7 mouse cellular contexts compared by ENCODE assay signal in genomic region chr2:128697566-128697965, GRCm38 (mm10). TPM values are rescaled to one million over a fixed set of nuclear protein-coding genes. Genes with fewer than 3 reads are reported as not detected.
DNase-seq lines count a peak whose midpoint lies in the region; ATAC-seq and TF ChIP-seq lines count a peak whose summit lies in the region.

No protein-coding gene starts in this region.

- H3K9me3 ChIP-seq in liver, embryonic 16.5 days (replicated peaks; ENCODE audit: control insufficient read depth, low read length) = no peaks in the 10 kb centered on the region
- no peaks in the 10 kb centered on the region for H3K9me3 ChIP-seq in liver, postnatal 0 days (ENCODE audit: low read length)
- H3K9me3 ChIP-seq in forebrain, embryonic 15.5 days = no peaks in the 10 kb centered on the region
- no peaks in the 10 kb centered on the region for H3K9me3 ChIP-seq in limb, embryonic 12.5 days
- H3K9me3 ChIP-seq in stomach, embryonic 15.5 days = no peaks in the 10 kb centered on the region

- no peak overlapping the region for H3K4me3 ChIP-seq in liver, embryonic 16.5 days (ENCODE audit: low read depth, low read length)
- no peak overlapping the region for H3K4me3 ChIP-seq in liver, postnatal 0 days (ENCODE audit: low read depth, low read length)
- H3K4me3 ChIP-seq in forebrain, embryonic 15.5 days = no peak overlapping the region
- H3K4me3 ChIP-seq in limb, embryonic 12.5 days (replicated peaks) = 0 out of 2 replicates have a peak overlapping the region, but pooled peaks have one; percentile 82
- peak overlapping the region; percentile 75 for H3K4me3 ChIP-seq in stomach, embryonic 15.5 days (replicated peaks)

- peak overlapping the region; percentile 57; the same call in 1 of the 2 replicates for H3K4me2 ChIP-seq in liver, embryonic 16.5 days (ENCODE audit: low read depth, low read length)
- no peak overlapping the region for H3K4me2 ChIP-seq in liver, postnatal 0 days (ENCODE audit: low read depth, low read length)
- H3K4me2 ChIP-seq in forebrain, embryonic 15.5 days (replicated peaks) = no peak overlapping the region; the same call in 1 of the 2 replicates
- peak overlapping the region; percentile 64 for H3K4me2 ChIP-seq in limb, embryonic 12.5 days
- peak overlapping the region; percentile 80 for H3K4me2 ChIP-seq in stomach, embryonic 15.5 days

- no peak overlapping the region for H3K27ac ChIP-seq in liver, embryonic 16.5 days (ENCODE audit: low read length)
- H3K27ac ChIP-seq in liver, postnatal 0 days (ENCODE audit: low read depth) = no peak overlapping the region
- no peak overlapping the region for H3K27ac ChIP-seq in forebrain, embryonic 15.5 days (replicated peaks)
- H3K27ac ChIP-seq in limb, embryonic 12.5 days = peak overlapping the region; percentile 98; the same call in 1 of the 2 replicates
- peak overlapping the region; percentile 93; the same call in 1 of the 2 replicates for H3K27ac ChIP-seq in stomach, embryonic 15.5 days

- no peak for TF ChIP-seq EP300 in liver, postnatal 0 days (IDR thresholded peaks at IDR 0.05; ENCODE audit: low read depth)

- no peak for TF ChIP-seq CTCF in liver, postnatal 0 days (IDR thresholded peaks at IDR 0.05; ENCODE audit: low read depth)

- no peak for ATAC-seq in liver, embryonic 16.5 days (ENCODE audit: low read depth)
- no peak for ATAC-seq in liver, postnatal 0 days
- ATAC-seq in forebrain, embryonic 15.5 days (replicated peaks) = no peak
- ATAC-seq in limb, embryonic 12.5 days (ENCODE audit: insufficient number of reproducible peaks, insufficient read depth, low FRiP score, low TSS enrichment, low read depth) = no peak
- no peak for ATAC-seq in stomach, embryonic 15.5 days (ENCODE audit: insufficient read depth, low FRiP score, low read depth)

- H3K4me1 ChIP-seq in liver, embryonic 16.5 days (ENCODE audit: control insufficient read depth, low read depth, low read length) = no peaks in the 10 kb centered on the region; the same call in 1 of the 2 replicates
- 0 out of 2 replicates have a peak, but pooled peaks cover 2% of the 10 kb centered on the region for H3K4me1 ChIP-seq in liver, postnatal 0 days (ENCODE audit: insufficient read depth)
- H3K4me1 ChIP-seq in forebrain, embryonic 15.5 days = peaks cover 23% of the 10 kb centered on the region
- peaks cover 18% of the 10 kb centered on the region for H3K4me1 ChIP-seq in limb, embryonic 12.5 days (replicated peaks)
- H3K4me1 ChIP-seq in stomach, embryonic 15.5 days = no peaks in the 10 kb centered on the region; the same call in 1 of the 2 replicates

- H3K9ac ChIP-seq in liver, embryonic 16.5 days (ENCODE audit: low read depth, low read length) = no peak overlapping the region
- H3K9ac ChIP-seq in liver, postnatal 0 days (replicated peaks) = no peak overlapping the region
- 0 out of 2 replicates have a peak overlapping the region, but pooled peaks have one; percentile 45 for H3K9ac ChIP-seq in forebrain, embryonic 15.5 days (replicated peaks)
- H3K9ac ChIP-seq in limb, embryonic 12.5 days (replicated peaks) = peak overlapping the region; percentile 27; the same call in 1 of the 2 replicates
- H3K9ac ChIP-seq in stomach, embryonic 15.5 days = no peak overlapping the region

- no peaks in the 10 kb centered on the region for H3K36me3 ChIP-seq in liver, embryonic 16.5 days (ENCODE audit: control insufficient read depth, insufficient read depth)
- H3K36me3 ChIP-seq in liver, postnatal 0 days (replicated peaks; ENCODE audit: insufficient read depth, low read length) = no peaks in the 10 kb centered on the region
- no peaks in the 10 kb centered on the region for H3K36me3 ChIP-seq in forebrain, embryonic 15.5 days
- H3K36me3 ChIP-seq in limb, embryonic 12.5 days = peaks cover 12% of the 10 kb centered on the region; the same call in 1 of the 2 replicates
- no peaks in the 10 kb centered on the region for H3K36me3 ChIP-seq in stomach, embryonic 15.5 days

- no peak for DNase-seq in liver, postnatal 0 days
- DNase-seq in testis, postnatal 14 days (ENCODE audit: low spot score) = no peak
- no peak for DNase-seq in cerebellum, postnatal 10 days

- 32% methylated on average over 5 of the region's 5 CpGs for WGBS in liver, embryonic 16.5 days (ENCODE audit: insufficient replicate concordance)
- 48% methylated on average over 5 of the region's 5 CpGs for WGBS in liver, postnatal 0 days (ENCODE audit: insufficient replicate concordance)
- WGBS in forebrain, embryonic 15.5 days = 58% methylated on average over 5 of the region's 5 CpGs
- WGBS in limb, embryonic 12.5 days = 54% methylated on average over 5 of the region's 5 CpGs
- 41% methylated on average over 5 of the region's 5 CpGs for WGBS in stomach, embryonic 15.5 days

- H3K27me3 ChIP-seq in liver, embryonic 16.5 days (ENCODE audit: control insufficient read depth, insufficient read depth, low read depth, low read length) = peaks cover 24% of the 10 kb centered on the region
- H3K27me3 ChIP-seq in liver, postnatal 0 days (ENCODE audit: insufficient read depth, low read length) = peaks cover 9% of the 10 kb centered on the region; the same call in 1 of the 2 replicates
- peaks cover 17% of the 10 kb centered on the region; the same call in 1 of the 2 replicates for H3K27me3 ChIP-seq in forebrain, embryonic 15.5 days
- H3K27me3 ChIP-seq in limb, embryonic 12.5 days = no peaks in the 10 kb centered on the region
- H3K27me3 ChIP-seq in stomach, embryonic 15.5 days (replicated peaks) = no peaks in the 10 kb centered on the region

RNA-seq across cellular contexts. Expression of gene Mertk, which starts 1.2 kb away (rescaled TPM):
- 6.4 and 7.4 TPM in 2 replicates for polyA plus RNA-seq in liver, embryonic 16.5 days (2015; fragmentation: Nextera tagmentation; extraction: Ambion mirVana)
- 5.2 and 6.1 TPM in 2 replicates for polyA plus RNA-seq in liver, postnatal 0 days (2015; fragmentation: Nextera tagmentation; extraction: Ambion mirVana)
- 0.65 and 0.91 TPM in 2 replicates for polyA plus RNA-seq in forebrain, embryonic 15.5 days (2015; fragmentation: Nextera tagmentation; extraction: Ambion mirVana)
- polyA plus RNA-seq in limb, embryonic 12.5 days (2016; fragmentation: Nextera tagmentation; extraction: Ambion mirVana) = 20.0 and 21.0 TPM in 2 replicates
- polyA plus RNA-seq in stomach, embryonic 15.5 days (2015; fragmentation: Nextera tagmentation; extraction: Ambion mirVana) = 6.4 TPM in 2 replicates

RNA-seq across cellular contexts. Expression of gene Anapc1, which starts 10.4 kb away (rescaled TPM):
- 24.2 and 24.9 TPM in 2 replicates for polyA plus RNA-seq in liver, embryonic 16.5 days (2015; fragmentation: Nextera tagmentation; extraction: Ambion mirVana)
- polyA plus RNA-seq in liver, postnatal 0 days (2015; fragmentation: Nextera tagmentation; extraction: Ambion mirVana) = 7.4 and 10.2 TPM in 2 replicates
- polyA plus RNA-seq in forebrain, embryonic 15.5 days (2015; fragmentation: Nextera tagmentation; extraction: Ambion mirVana) = 54.9 and 58.6 TPM in 2 replicates
- polyA plus RNA-seq in limb, embryonic 12.5 days (2016; fragmentation: Nextera tagmentation; extraction: Ambion mirVana) = 89.8 and 90.0 TPM in 2 replicates
- 52.9 and 64.1 TPM in 2 replicates for polyA plus RNA-seq in stomach, embryonic 15.5 days (2015; fragmentation: Nextera tagmentation; extraction: Ambion mirVana)

Comparison
In these comparisons a context has a peak if more than half of its experiments do, and no peak if none do; other contexts are left out.
1. H3K4me2 ChIP-seq: peak in liver, embryonic 16.5 days (single experiment), limb, embryonic 12.5 days (single experiment) and stomach, embryonic 15.5 days (single experiment); none in liver, postnatal 0 days (single experiment) and forebrain, embryonic 15.5 days (single experiment).
2. H3K27ac ChIP-seq: peak in limb, embryonic 12.5 days (single experiment) and stomach, embryonic 15.5 days (single experiment); none in liver, embryonic 16.5 days (single experiment), liver, postnatal 0 days (single experiment) and forebrain, embryonic 15.5 days (single experiment).
3. H3K4me3 ChIP-seq: peak in limb, embryonic 12.5 days (single experiment) and stomach, embryonic 15.5 days (single experiment); none in liver, embryonic 16.5 days (single experiment), liver, postnatal 0 days (single experiment) and forebrain, embryonic 15.5 days (single experiment).
4. H3K9ac ChIP-seq: peak in forebrain, embryonic 15.5 days (single experiment) and limb, embryonic 12.5 days (single experiment); none in liver, embryonic 16.5 days (single experiment), liver, postnatal 0 days (single experiment) and stomach, embryonic 15.5 days (single experiment).